Mouse (Mus musculus) thymus, adult 2 months (tissue): ENCODE results near the gene Dusp22. TPM values are rescaled to one million over a fixed set of nuclear protein-coding genes. Genes with fewer than 3 reads are reported as not detected.

Source experiments
- DNase-seq: peaks from one replicate; pipeline ENCODE4 v3.0.0; 2021
- H3K27ac ChIP-seq: fragments of 200-500 bp; 2 replicates; pipeline ENCODE4 v1.5.1; 2012; ENCODE audit warnings: low read length, control low read depth; ENCODE audit not compliant: control insufficient read depth, insufficient read depth
- H3K27me3 ChIP-seq: fragments of 200-500 bp; 2 replicates; pipeline ENCODE4 v1.6.1; 2012; ENCODE audit warnings: mild to moderate bottlenecking, low read length, moderate library complexity, mixed read lengths; ENCODE audit not compliant: control insufficient read depth, insufficient read depth
- H3K36me3 ChIP-seq: fragments of 200-500 bp; 2 replicates; pipeline ENCODE4 v1.6.1; 2012; ENCODE audit warnings: mild to moderate bottlenecking, low read length, moderate library complexity; ENCODE audit not compliant: control insufficient read depth, insufficient read depth
- H3K4me1 ChIP-seq: fragments of 200-500 bp; replicated peaks from 2 replicates; pipeline ENCODE4 v1.6.1; 2012; ENCODE audit warnings: low read length; ENCODE audit not compliant: control insufficient read depth, insufficient read depth
- H3K4me3 ChIP-seq: fragments of 200-500 bp; 2 replicates; pipeline ENCODE4 v1.5.1; 2012; ENCODE audit warnings: mild to moderate bottlenecking, low read length, control low read depth, moderate library complexity; ENCODE audit not compliant: control insufficient read depth, insufficient read depth
- CTCF ChIP-seq: fragments of 200-500 bp; IDR thresholded peaks from 2 replicates; pipeline ENCODE4 v1.5.1; 2012; ENCODE audit warnings: mild to moderate bottlenecking, control low read depth, low read length, moderate library complexity, borderline replicate concordance; ENCODE audit not compliant: control insufficient read depth, poor library complexity, insufficient read depth; ENCODE audit errors: extremely low read depth
- POLR2A ChIP-seq: fragments of 200-500 bp; IDR thresholded peaks from 2 replicates; pipeline ENCODE4 v1.6.1; 2012; ENCODE audit warnings: mild to moderate bottlenecking, low read length, control low read depth, moderate library complexity; ENCODE audit not compliant: control insufficient read depth, poor library complexity, insufficient read depth; ENCODE audit errors: extremely low read depth
- WGBS: fragments of 180-500 bp; shearing (Covaris S2); methylation state at CpG from one replicate; pipeline ENCODE4 v1.1.7; 2018; 5-methylcytosine and 5-hydroxymethylcytosine counted together
- polyA plus RNA-seq: library from polyadenylated mRNA; depleted of rRNA; stranded (reverse); fragments of >200 nt; gene quantifications from 2 replicates; pipeline ENCODE4 v1.2.3, GENCODE M21; 2012; rRNA removed

The Dusp22 gene
- polyA plus RNA-seq, 1 experiment, result 11.1 TPM

- WGBS, result 95% methylated on average over 14 of the region's 14 CpGs
- Histone ChIP-seq H3K27ac (no peak overlapping the region), H3K27me3 (0 out of 2 replicates have a peak, but pooled peaks cover 2% of the 10 kb centered on the region), H3K4me3 (no peak overlapping the region), H3K36me3 (no peaks in the 10 kb centered on the region), H3K4me1 (peaks cover 35% of the 10 kb centered on the region)
- DNase-seq, result no peak
- TF ChIP-seq POLR2A (no peak), CTCF (no peak)
These were observed 97.6 kb downstream of the Dusp22 start for GRCm38 (mm10) chr13:30757264-30757900.

- Histone ChIP-seq H3K27ac (no peak overlapping the region), H3K27me3 (0 out of 2 replicates have a peak, but pooled peaks cover 2% of the 10 kb centered on the region), H3K4me3 (no peak overlapping the region), H3K36me3 (no peaks in the 10 kb centered on the region), H3K4me1 (peaks cover 42% of the 10 kb centered on the region)
- no peak for DNase-seq
- 93% methylated on average over 11 of the region's 11 CpGs for WGBS
- TF ChIP-seq POLR2A (no peak), CTCF (no peak)
These were observed 99.1 kb downstream of the Dusp22 start for GRCm38 (mm10) chr13:30758789-30759381.

GRCm38 (mm10) chr13:30760374-30761090, 100.7 kb downstream of the Dusp22 start:
- TF ChIP-seq CTCF (no peak), POLR2A (no peak)
- WGBS, result 9% methylated on average over 3 of the region's 3 CpGs
- H3K4me3 ChIP-seq, result no peak overlapping the region
- H3K27ac ChIP-seq, result peak overlapping the region; percentile 84
- H3K36me3 ChIP-seq, result no peaks in the 10 kb centered on the region
- 0 out of 2 replicates have a peak, but pooled peaks cover 2% of the 10 kb centered on the region for H3K27me3 ChIP-seq
- peak; percentile 50 for DNase-seq
- peaks cover 43% of the 10 kb centered on the region for H3K4me1 ChIP-seq

Other genes with a start within 250 kb of the Dusp22 start
- gene Uqcrfs1, start 114.6 kb upstream of the Dusp22 start, polyA plus RNA-seq, result 171 and 180 TPM in 2 replicates
- gene Irf4, start 89.2 kb downstream of the Dusp22 start, polyA plus RNA-seq, result 6.6 and 7.4 TPM in 2 replicates